Mouse (Mus musculus) olfactory bulb, adult 2 months (tissue): ENCODE data around the gene Lsm14b.

Experiments used
- CTCF ChIP-seq: fragments of 200-500 bp; IDR thresholded peaks from 2 replicates; pipeline ENCODE4 v1.5.1; 2012; ENCODE audit warnings: low read depth, mild to moderate bottlenecking, low read length, moderate library complexity; ENCODE audit not compliant: insufficient read depth
- POLR2A ChIP-seq: fragments of 200-500 bp; IDR thresholded peaks from 2 replicates; pipeline ENCODE4 v1.6.1; 2012; ENCODE audit warnings: mild to moderate bottlenecking, low read depth, low read length, moderate library complexity; ENCODE audit not compliant: insufficient read depth

DNA sequence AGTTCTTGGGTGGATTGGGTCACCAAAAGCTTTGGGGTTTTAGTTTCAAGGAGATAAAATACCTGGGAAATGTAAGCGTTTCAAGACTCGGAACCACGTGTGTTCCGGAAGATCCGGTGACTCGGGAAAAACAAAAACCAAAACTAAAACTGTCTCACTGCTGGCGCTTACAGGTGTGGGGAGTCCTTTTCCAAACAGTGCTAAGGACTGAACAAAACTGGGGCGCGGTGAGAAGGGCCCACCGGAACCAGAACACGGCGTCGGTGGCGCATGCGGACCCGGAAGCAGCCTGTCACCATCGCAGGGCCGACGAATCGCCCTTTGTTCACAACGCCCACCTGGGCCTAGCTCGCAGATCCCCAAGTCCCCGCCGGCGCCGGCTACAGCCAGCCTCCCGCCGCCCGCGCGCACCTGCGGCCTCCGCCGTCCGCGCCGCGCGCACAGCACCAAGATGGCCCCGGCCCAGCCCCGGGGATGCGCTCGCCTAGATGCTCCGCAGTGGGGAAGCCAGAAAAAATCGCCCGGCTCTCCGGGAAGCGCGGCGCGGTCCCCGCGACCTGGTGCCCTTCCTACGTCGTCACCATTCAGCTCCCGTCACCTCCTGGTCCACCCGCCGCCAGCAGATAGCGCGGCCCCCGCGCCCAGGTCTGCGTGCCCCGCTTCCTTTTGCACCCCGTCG, 16.9 kb downstream of the Lsm14b start:
- TF ChIP-seq POLR2A (no peak), CTCF (no peak)
